Mouse (Mus musculus) ES-Bruce4 (cell line): ENCODE measurements around the gene Aqp8. TPM values are rescaled to one million over a fixed set of nuclear protein-coding genes. Genes with fewer than 3 reads are reported as not detected.
A peak's percentile ranks its signal among the peaks of the same experiment; 100 is the strongest.

ENCODE experiments used
- H3K27ac ChIP-seq: 2 replicates; pipeline ENCODE4 v1.5.1; 2012; ENCODE audit warnings: low read length, inconsistent platforms; ENCODE audit not compliant: insufficient read depth
- H3K27me3 ChIP-seq: 2 replicates; pipeline ENCODE4 v1.6.1; 2012; ENCODE audit warnings: mild to moderate bottlenecking, low read length, inconsistent platforms; ENCODE audit not compliant: control insufficient read depth, poor library complexity, insufficient read depth, severe bottlenecking
- H3K36me3 ChIP-seq: 2 replicates; pipeline ENCODE4 v1.6.1; 2012; ENCODE audit warnings: inconsistent platforms, mild to moderate bottlenecking, low read length, moderate library complexity; ENCODE audit not compliant: control insufficient read depth, poor library complexity, insufficient read depth, severe bottlenecking
- H3K4me1 ChIP-seq: one replicate; pipeline ENCODE4 v1.8.1; 2011; ENCODE audit warnings: low read length; ENCODE audit not compliant: control insufficient read depth, insufficient read depth
- H3K4me3 ChIP-seq: 2 replicates; pipeline ENCODE4 v1.5.1; 2011; ENCODE audit warnings: low read depth, mild to moderate bottlenecking, low read length
- H3K9ac ChIP-seq: 2 replicates; pipeline ENCODE4 v1.6.1; 2012; ENCODE audit warnings: low read depth, mild to moderate bottlenecking, inconsistent platforms; ENCODE audit not compliant: poor library complexity, severe bottlenecking
- H3K9me3 ChIP-seq: replicated peaks from 2 replicates; pipeline ENCODE4 v1.6.1; 2012; ENCODE audit warnings: mild to moderate bottlenecking, low read length, inconsistent platforms; ENCODE audit not compliant: control insufficient read depth, poor library complexity, insufficient read depth, severe bottlenecking
- CTCF ChIP-seq: IDR thresholded peaks from one replicate; pipeline ENCODE4 v1.8.1; 2011; ENCODE audit warnings: low read depth, low read length
- EP300 ChIP-seq: IDR thresholded peaks from 2 replicates; pipeline ENCODE4 v1.6.1; 2011; ENCODE audit warnings: low read depth, low read length; ENCODE audit not compliant: insufficient read depth
- POLR2A ChIP-seq: IDR thresholded peaks from one replicate; pipeline ENCODE4 v1.8.1; 2011; ENCODE audit warnings: low read length; ENCODE audit not compliant: insufficient read depth
- polyA plus RNA-seq: library from polyadenylated mRNA; stranded (reverse); fragments of >200 nt; gene quantifications from 2 replicates; pipeline ENCODE4 v1.2.4, GENCODE M21; 2011; ENCODE audit warnings: low read depth; ENCODE audit not compliant: missing spikeins, insufficient read depth, insufficient read length

Gene Aqp8
- polyA plus RNA-seq, 1 experiment = not detected

GRCm38 (mm10) chr7:123499481-123500238, 37.6 kb downstream of the Aqp8 start:
- Histone ChIP-seq H3K36me3 (no peaks in the 10 kb centered on the region), H3K4me1 (no peaks in the 10 kb centered on the region), H3K4me3 (peak overlapping the region; percentile 97), H3K27ac (no peak overlapping the region), H3K9me3 (no peaks in the 10 kb centered on the region), H3K9ac (peak overlapping the region; percentile 81), H3K27me3 (peaks cover 2% of the 10 kb centered on the region; the same call in 1 of the 2 replicates)
- TF ChIP-seq EP300 = no peak
- TF ChIP-seq CTCF = no peak
- TF ChIP-seq POLR2A = no peak

GRCm38 (mm10) chr7:123500239-123501219, 38.4 kb downstream of the Aqp8 start, which contains the start of gene Zkscan2:
Gene Zkscan2, minus strand, starts transcription at chr7:123500449.
- Histone ChIP-seq H3K4me3 (peak within 1 kb of the TSS; percentile 97), H3K4me1 (no peaks in the 10 kb centered on the region), H3K27me3 (peaks cover 2% of the 10 kb centered on the region; the same call in 1 of the 2 replicates), H3K36me3 (no peaks in the 10 kb centered on the region), H3K9me3 (no peaks in the 10 kb centered on the region), H3K9ac (peak within 1 kb of the TSS; percentile 81), H3K27ac (no peak within 1 kb of the TSS)
- TF ChIP-seq EP300 (no peak), POLR2A (no peak), CTCF (no peak)

- Histone ChIP-seq H3K4me1 (no peaks in the 10 kb centered on the region), H3K9ac (no peak overlapping the region), H3K4me3 (no peak overlapping the region), H3K27me3 (peaks cover 2% of the 10 kb centered on the region; the same call in 1 of the 2 replicates), H3K9me3 (no peaks in the 10 kb centered on the region), H3K27ac (no peak overlapping the region), H3K36me3 (no peaks in the 10 kb centered on the region)
- TF ChIP-seq EP300 (no peak), POLR2A (no peak), CTCF (no peak)
Measured at GRCm38 (mm10) chr7:123503358-123503757, 41.3 kb downstream of the Aqp8 start.

GRCm38 (mm10) chr7:123507946-123508345, 45.9 kb downstream of the Aqp8 start:
- no peaks in the 10 kb centered on the region for H3K36me3 ChIP-seq
- no peak for TF ChIP-seq CTCF
- TF ChIP-seq POLR2A = no peak
- no peak for TF ChIP-seq EP300
- no peaks in the 10 kb centered on the region for H3K9me3 ChIP-seq
- H3K4me3 ChIP-seq = no peak overlapping the region
- H3K27ac ChIP-seq = no peak overlapping the region
- no peaks in the 10 kb centered on the region for H3K27me3 ChIP-seq
- no peak overlapping the region for H3K9ac ChIP-seq
- no peaks in the 10 kb centered on the region for H3K4me1 ChIP-seq

Other genes starting within 250 kb of the Aqp8 start
- 2.3 TPM in 2 replicates for gene Slc5a11, start 247.5 kb upstream of the Aqp8 start, polyA plus RNA-seq
- gene Lcmt1, start 92.5 kb upstream of the Aqp8 start, polyA plus RNA-seq = 49.9 and 62.6 TPM in 2 replicates
- 38.2 and 38.8 TPM in 2 replicates for gene Arhgap17, start 92.4 kb upstream of the Aqp8 start, polyA plus RNA-seq
- 2.0 and 3.9 TPM in 2 replicates for gene Zkscan2, start 38.2 kb downstream of the Aqp8 start, polyA plus RNA-seq